Mouse (Mus musculus) left cerebral cortex, postnatal 25 days (tissue): ENCODE data around the gene Micu2. TPM values are rescaled to one million over a fixed set of nuclear protein-coding genes. Genes with fewer than 3 reads are reported as not detected.
"Not testable (repeated sequence)": the region's sequence is repeated elsewhere in the genome, so short reads cannot be mapped to it uniquely, and the experiment has no call there.

ENCODE experiments used
- DNase-seq, 2 experiments: peaks; one replicate each; pipeline ENCODE4 v3.0.0; 2022; ENCODE audit warnings: low spot score in 2 of 2, mixed read lengths in 1 of 2
- intact Hi-C: fragments of 180-260 bp; cut with DNase I; formaldehyde crosslinking; loops from one replicate; pipeline ENCODE4 v1.15.1; 2025
- total RNA-seq, 2 experiments: library from RNA; stranded (reverse); gene quantifications; 2 replicates each; pipeline ENCODE4 v1.2.3; 2021

The Micu2 gene
- total RNA-seq, 2 experiments from 2014 or later: 22.3 to 29.0 TPM

DNA sequence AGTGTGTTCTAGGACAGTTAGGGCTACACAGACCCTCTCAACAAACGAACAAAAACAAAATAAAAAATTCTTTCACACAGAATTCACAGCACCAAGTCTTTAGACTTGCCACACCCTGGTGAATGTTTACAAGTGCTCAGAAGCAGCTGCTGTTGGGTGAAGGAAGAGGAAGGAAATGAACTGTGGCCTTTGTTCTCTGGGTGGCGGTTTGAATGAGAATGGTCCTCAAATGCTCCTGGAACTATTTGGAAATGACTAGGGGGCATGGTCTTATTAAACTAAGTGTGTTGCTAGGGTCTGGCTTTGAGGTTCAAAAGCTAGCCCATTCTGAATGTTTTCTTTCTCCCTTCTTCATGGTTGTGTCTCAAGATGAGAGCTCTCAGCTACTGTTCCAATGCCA, 90.6 kb downstream of the Micu2 start:
- intact Hi-C loops: no loop called here
- DNase-seq: no peak

DNA sequence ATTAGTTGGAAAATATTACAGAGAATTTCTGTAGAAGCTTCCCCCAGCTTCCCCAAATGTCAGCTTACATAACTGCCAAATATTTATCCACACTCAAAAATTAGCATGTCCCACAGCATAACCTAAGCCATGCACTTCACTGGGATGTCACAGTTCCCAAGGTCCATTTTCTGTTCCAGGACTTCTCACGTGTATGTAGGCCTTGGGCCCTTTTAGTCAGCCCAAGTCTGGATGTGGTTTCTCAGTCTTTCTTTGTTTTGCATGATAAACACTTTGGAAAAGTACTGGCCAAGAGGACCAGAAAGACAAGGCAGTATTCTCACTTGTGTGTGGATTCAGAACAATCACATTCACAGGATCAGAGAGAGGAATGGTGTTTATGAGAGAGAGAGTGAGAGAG, 97.1 kb downstream of the Micu2 start:
- intact Hi-C loops: no loop called here
- DNase-seq: no peak

DNA sequence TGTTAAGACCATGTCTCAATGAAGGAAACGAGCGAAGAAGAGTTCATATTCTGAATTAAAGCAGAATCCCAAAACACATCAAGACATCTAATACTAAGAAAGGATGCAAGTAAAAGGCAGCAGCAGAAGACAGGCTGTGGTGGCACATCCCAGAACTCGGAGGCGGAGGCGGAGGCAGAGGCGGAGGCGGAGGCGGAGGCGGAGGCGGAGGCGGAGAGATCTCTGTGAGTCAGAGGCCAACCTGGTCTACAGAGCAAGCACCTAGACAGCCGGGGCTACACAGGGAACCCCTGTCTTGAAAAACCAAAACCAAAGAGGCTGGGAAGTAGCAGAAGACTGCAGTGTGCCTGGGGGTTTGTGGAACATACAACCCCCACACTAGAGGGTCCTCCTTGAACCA, 102.2 kb downstream of the Micu2 start:
- intact Hi-C loops: no loop called here
- DNase-seq: no peak

DNA sequence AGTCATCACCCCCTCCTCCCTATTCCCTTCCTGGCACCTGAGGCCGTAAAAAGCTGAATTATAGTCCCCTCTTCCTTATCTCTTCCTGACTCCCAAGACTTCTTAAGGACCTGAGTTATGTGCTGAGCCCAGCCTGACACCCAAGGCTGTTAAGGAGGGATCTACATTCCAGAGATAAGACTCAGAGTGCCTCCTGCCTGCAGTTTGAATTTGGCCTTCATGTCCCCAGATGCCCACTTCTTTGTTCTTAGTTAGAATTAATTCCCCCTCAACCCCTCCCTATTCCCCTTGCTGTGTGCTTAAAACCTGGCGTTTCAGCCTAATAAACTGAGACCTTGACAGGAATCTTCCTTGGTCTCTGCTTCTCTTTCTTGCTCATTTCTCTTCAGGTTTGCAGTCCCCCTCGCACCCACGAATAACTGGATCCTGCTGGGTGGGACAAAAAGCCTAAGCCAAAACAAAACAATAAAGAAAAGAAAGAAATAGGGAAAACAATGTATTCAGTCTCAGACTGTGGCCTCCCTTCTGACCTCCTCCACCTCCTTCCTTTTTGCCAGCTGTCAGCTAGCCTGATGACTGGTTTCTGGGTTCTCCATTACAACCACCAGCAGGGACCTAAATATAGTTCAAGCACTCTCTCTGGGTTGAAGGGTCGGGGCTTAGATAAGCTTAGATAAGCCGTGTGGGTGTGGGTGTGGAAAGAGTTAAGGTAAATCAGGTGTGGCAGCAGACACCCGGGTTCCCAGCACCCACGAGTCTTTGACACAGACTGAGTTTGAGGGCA, 102.8 kb downstream of the Micu2 start:
- intact Hi-C loops, DNase-seq: not testable (repeated sequence)

DNA sequence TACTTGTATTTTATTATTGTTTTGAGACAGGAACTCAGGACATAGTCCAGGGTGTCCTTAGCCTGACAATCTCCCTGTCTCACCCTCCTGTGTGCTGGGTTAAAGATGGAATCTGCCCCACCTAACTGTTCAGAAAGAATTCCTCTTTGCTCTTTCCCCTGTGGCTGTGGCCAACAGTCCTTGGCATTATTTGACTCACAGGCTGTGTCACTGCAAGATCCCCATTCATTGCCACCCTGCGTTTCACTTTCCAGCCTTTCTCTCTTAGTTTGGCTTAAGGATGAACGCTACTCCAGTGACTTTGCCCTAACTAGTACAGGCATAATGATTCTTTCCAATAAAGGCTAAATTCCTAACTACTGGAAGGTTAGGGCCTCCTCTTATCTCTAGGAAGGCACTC, 104.7 kb downstream of the Micu2 start:
- intact Hi-C loops: no loop called here
- DNase-seq: no peak

DNA sequence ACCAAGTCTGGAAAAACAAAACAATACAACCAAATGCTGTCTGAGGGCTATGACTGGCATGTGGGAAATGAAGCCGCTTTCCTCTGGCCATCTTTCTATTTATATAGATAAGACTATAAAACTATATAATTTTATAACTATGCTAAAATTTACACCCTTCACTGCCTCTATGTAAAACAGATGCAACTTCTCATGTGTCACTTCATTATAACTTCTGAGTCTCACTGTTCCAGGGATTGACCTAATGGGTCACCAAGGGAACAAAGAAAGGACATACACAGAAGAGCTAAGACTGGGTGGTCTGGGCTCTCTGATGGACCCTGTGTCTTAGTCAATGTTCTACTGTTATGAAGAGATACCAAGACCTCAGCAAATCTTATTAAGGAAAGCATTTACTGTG, 106.1 kb downstream of the Micu2 start:
- DNase-seq: no peak
- intact Hi-C loops: no loop called here

DNA sequence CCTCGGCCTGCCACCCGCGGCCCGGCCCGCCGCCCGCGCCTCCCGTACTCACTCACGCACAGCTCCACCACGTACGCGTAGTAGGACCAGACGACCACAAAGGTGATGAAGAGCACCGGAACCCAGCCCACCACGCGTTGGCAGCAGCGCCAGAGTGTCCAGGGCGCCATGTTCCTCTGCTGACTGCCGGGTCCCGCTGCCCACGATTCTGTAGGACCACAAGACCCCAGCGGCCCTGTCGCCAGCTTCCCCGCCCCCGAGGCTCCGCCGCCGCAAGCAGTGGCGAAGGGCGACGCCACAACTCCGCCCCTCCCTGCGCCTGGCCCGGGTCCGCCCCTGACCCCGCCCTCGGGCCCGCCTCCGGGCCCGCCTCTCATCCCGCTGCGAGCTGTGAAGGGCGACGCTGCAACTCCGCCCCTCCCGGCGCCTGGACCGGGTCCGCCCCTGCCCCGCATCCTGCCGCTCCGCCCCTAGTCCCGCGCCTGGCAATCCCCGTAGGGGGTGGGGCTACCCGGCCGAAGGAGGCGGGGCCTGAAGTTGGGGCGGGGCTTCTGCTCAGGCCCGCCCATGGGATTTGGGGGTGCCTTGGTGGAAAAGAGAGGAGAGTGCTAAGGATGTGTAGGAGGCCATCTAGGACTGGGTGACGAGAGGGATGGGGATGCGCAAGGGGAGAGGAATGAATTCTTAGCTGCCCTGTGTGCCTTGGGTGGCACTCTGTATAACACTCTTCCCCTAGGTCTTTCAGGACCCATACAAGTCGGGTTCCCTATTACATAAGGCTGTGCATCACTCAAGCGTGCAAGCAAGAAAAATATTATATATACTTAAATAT, 108.8 kb downstream of the Micu2 start, which contains the start of gene Zdhhc20:
Zdhhc20 (minus strand) TSS at position 266 of the 832 bp plus-strand sequence.
- DNase-seq: peak; percentile 92 to 97
- intact Hi-C loops: loop anchor here (2.0 kb wide), 1 partner anchor 23 kb away; no protein-coding TSS in a partner anchor

DNA sequence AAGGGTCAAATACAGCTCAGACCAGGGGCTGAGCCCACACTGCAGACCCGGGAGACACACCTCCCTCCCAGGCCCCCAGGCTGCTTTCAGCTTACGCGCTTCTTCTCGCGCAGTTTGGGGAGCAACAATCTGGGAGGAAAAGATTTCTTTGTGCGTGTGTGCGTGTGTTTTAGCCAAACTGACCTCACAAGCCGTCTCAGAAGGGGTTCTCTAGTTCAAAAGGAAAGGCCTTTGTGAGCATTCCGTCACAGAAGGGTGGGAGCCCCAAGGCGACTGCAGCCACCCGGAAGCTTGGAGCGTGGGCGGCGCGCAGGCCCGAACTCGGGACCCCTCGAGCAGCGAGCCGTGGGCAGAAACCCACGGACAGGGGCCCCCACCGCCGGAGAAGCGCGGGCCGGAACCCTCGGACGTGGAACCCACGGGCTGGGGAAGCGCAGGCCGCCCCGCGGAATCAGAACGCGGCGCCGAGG, 109.5 kb downstream of the Micu2 start:
- intact Hi-C loops: loop anchor here (2.0 kb wide), 2 partner anchors 23 to 29 kb away; no protein-coding TSS in a partner anchor

DNA sequence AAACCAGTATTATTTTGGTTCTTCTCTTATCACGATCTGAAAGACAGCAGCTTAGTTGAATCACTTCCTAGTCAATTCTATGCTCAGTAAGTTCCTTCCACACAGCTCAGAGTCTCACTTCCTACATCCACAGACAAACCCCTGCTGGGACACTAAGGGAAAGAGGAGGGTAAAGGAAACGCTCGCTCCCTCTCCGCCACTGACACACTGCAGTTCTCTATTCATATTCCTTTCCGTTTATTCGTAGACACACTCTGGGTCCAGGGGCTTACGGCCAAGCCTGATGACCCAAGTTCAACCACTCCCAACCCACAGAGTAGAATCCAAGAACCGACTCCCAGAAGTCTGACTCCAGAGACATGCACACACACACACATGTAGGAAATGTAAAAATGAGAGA, 111.9 kb downstream of the Micu2 start:
- no peak for DNase-seq
- intact Hi-C loops: no loop called here

More for the DNA sequence above, 109.5 kb downstream of the Micu2 start:
- no peak for DNase-seq

DNA sequence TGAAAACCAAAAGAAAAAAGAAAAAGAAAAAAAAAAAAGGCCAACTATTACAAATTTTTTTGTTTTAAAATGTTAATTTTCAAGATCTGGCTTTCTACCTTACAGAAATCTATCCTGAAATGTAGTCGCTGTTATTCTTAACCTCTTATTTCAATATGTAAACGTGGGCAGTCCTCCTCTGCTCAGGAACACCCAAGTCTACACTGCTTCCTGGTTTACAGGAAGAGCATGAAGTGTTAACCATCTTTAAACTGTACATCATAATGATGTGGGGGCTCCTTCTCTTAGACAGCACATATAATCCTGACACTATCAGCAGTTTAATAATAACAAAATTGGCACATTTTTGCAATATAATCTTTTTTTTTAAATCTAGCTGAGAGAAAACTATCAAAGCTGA, 113.0 kb downstream of the Micu2 start:
- intact Hi-C loops: no loop called here
- DNase-seq: no peak

DNA sequence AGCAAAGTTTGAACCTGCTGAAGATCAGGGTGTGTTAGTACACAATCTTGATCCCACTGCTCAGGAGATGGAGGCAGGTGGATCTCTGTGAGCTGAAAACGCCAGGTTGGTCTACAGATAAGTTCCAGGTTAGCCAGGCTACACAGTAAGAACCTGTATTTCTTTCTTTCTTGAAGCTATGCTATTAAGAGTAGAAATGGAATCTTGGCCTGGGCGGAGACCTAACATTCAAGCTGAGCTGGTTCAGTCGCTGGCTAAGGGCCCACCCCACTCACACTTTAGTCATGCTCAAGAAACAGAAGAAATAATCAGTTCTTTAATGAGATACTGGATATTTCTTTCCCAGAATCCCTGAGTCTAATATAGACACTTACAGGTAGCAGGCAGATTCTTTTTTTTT, 115.7 kb downstream of the Micu2 start:
- intact Hi-C loops: no loop called here
- no peak for DNase-seq

DNA sequence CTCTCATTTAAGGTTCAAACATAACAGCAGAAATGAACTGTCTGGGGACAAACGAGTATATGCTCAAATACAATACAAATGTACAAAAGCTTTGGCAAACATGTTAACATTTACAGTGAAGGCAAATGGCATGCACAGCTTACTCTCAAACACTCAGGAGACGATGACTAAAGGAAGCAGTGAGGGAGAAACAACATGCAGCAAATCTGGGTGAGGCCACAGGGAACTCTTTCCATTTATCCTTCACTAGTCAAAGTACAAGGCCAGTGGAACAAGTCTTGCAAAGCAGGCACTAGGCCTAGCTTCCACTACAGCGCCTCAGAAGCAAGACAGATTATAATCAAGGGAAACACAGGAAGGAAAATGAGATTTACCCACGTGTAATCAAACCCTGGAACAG, 116.3 kb downstream of the Micu2 start:
- intact Hi-C loops: no loop called here
- no peak for DNase-seq

DNA sequence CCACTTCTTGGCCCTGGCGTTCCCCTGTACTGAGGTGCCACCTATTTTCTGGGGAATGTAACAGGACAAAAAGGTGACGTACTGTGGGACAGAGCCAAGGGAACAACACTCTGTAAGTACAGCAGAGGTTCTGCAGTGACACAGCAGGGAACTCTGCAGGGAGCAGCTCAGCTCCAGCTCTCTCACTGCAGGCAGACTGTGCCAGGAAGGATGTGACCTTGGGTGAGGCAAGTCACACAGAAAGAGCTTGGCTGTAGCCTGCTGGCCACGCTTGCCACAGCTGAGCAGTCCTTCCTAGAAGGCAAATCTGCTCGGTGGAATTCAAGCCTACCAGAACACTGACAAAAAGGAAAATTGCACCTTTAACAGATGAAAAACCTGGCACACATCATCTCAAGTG, 117.3 kb downstream of the Micu2 start:
- peak in 1 of 2 experiments; percentile 24 for DNase-seq
- intact Hi-C loops: no loop called here

DNA sequence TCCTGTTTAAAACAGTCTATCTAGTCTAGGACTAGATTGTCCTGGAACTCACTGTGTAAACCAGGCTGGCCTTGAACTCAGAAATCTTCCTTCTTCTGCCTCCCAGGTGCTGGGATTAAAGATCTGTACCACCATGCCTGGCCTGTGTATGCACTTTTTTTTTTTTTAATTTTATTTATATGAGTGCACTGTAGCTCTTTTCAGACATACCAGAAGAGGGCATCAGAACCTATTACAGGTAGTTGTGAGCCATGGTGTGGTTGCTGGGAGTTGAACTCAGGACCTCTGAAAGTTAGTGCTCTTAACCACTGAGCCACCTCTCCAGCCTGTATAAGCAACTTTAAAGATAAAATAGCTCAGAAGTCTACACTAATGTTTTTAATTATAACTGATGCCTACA, 118.0 kb downstream of the Micu2 start:
- intact Hi-C loops: no loop called here
- no peak for DNase-seq

DNA sequence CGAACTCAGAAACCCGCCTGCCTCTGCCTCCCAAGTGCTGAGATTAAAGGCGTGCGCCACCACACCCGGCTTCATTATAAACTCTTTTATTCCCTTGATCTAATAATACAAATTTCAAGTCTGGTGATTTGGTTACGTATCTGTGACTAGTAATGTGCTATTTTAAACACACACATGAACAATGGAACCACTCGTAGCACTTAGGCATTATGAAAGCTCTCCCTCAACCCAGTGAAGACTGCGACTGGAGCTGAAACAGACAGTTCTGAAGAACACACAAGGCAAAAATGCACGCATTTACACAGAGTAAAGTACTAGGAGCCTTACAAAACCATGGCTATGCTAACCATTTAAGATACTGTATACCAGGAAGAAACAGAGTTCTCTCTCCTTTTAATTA, 121.1 kb downstream of the Micu2 start:
- no peak for DNase-seq
- intact Hi-C loops: loop anchor here (5.0 kb wide), 1 partner anchor 34 kb away; no protein-coding TSS in a partner anchor

DNA sequence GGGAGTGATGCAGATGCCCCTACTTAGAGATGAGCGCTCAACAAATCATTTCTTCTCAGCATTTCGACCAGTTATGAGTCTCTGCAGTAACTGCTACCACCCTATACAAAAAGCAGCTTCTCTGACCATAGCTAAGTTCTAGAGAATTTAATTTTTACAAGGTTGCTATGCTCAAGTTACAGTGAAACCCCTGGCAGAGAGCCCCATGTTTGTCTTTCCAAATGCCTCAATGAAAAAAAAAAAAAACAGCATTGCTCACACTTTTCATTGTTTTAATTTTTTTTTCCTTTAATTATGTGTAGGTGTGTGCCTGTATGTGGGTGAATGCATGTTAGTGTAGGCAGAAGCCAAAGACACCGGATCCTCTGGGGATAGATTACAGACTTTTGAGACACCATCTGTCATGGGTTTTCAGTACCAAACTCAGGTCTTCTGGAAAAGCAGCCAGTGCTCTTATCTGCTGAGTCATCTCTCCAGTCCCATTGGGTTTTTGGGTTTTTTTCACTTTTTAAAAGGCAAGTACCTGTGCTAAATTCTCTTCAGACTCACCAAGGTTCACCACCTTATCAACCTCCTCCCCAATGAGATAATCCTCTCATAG, 132.3 kb downstream of the Micu2 start:
- intact Hi-C loops: loop anchor here (2.0 kb wide), 1 partner anchor 24 kb away; the partner anchor contains the start of gene Zdhhc20
- DNase-seq: peak in 1 of 2 experiments; percentile 63
